Mouse (Mus musculus): ENCODE data around the gene Cdiptos.

Cdiptos gene

DNA sequence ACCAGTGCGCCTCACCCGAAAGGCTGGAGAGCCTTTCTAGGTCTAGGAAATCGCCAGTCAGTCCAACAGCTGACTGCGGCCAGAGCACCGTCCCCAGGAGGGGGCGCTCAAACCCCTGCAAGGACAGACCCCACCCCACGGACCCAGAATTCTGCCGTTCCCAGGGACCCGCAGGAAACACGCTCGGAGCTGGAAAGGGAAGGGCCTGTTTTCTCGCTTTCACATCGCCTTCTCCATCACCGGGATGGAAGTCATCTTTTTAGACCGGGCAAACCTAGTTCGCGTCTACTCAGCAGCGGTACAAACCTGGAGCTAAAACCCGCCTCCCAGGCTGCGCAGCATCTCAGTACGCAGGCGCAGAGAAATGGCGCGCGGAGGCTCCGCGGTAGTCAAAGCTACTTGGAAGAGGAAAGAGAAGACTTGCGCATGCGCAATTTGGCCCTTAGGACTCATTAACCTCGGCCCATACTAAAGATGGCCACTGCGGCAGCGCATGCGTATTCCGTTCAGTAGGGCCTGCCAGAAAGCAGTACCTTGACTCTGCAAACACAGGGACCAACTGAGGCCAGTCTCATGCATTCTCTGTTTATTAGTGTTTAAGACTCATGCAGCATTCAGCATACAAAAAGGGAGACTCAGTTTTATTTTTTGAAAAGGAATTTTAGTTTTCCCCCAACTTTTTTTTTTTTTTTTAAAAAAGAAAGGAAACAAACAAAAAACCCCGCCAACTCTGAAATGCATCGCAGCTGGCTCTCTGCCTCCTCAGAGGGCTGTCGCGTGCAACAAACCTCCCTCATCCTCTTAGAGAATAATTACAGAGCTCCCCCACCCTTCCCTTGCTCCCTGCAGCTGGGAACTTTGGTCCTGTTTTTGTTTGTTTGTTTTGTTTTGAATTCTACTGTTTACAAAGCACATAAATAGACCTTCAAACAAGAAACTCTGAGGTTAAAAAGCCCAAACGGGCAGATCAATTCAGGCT lies 41.4 kb upstream of the Cdiptos start, which contains the start of gene Pagr1a:
Pagr1a (minus strand) TSS at position 382 of the 979 bp plus-strand sequence.
- ChIA-PET CTCF (interaction anchor here (0.6 to 3.0 kb wide), 46 partner anchors 8 to 589 kb away, joined by 3 to 44 read pairs (median 4); partner anchors contain the start of genes Maz (in 4 of the 4), Kif22 (in 2 of the 4), AI467606 (in 1 of the 4) and Sh2b1 (in 1 of the 4)), POLR2A (interaction anchor here (0.6 to 13.6 kb wide), 78 partner anchors 7 to 1561 kb away, joined by 3 to 280 read pairs (median 4); partner anchors contain the start of genes Maz (in 4 of the 4), Kif22 (in 3 of the 4), Hirip3 (in 2 of the 4) and Ino80e (in 2 of the 4))

DNA sequence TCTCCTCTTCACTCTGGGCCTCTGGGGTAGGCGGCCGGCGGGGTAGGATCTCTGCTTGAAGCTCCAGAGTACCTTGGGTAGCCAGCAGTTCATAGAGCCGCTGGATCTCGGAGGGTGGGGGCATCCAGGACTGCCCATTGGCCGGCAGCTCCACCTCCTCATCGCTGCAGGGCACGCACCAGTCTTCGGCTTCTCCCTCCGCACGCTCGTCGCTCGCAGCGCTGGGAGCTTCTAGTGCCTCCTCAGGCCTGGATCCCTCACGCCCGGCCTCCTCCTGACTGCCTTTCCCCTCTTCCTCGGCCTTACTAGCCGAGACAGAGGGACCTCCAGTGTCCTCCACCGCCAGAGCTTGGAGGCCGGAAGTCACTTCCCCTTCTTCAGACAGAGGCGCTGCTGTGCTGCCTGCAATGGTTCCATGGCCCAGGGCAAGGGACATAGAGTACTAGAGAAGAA lies 40.6 kb upstream of the Cdiptos start:
- ChIA-PET POLR2A (interaction anchor here (0.6 to 13.6 kb wide), 62 partner anchors 8 to 721 kb away, joined by 3 to 280 read pairs (median 5); partner anchors contain the start of genes Maz (in 4 of the 4), Kif22 (in 3 of the 4), Asphd1 (in 2 of the 4) and Hirip3 (in 2 of the 4)), CTCF (interaction anchor here (0.6 to 3.0 kb wide), 34 partner anchors 8 to 542 kb away, joined by 3 to 44 read pairs (median 4); partner anchors contain the start of genes Maz (in 3 of the 4), Kif22 (in 2 of the 4), AI467606 (in 1 of the 4) and Sh2b1 (in 1 of the 4))

DNA sequence TGATC lies 40.4 kb upstream of the Cdiptos start, which contains the start of gene Pagr1b:
Pagr1b (minus strand) TSS at position 4 of the 5 bp plus-strand sequence.
- POLR2A ChIA-PET = interaction anchor here (1.0 to 13.6 kb wide), 29 partner anchors 8 to 514 kb away, joined by 3 to 280 read pairs (median 7); partner anchors contain the start of genes Maz (in 4 of the 4), 4930451I11Rik (in 1 of the 4), Asphd1 (in 1 of the 4) and Fam57b (in 1 of the 4)
- CTCF ChIA-PET = interaction anchor here (0.6 to 3.0 kb wide), 17 partner anchors 8 to 131 kb away, joined by 3 to 44 read pairs (median 6); partner anchors contain the start of genes Maz (in 2 of the 4), AI467606 (in 1 of the 4) and Kif22 (in 1 of the 4)

- CTCF ChIA-PET = interaction anchor here (0.6 to 3.0 kb wide), 17 partner anchors 7 to 131 kb away, joined by 3 to 44 read pairs (median 6); partner anchors contain the start of genes Maz (in 2 of the 4), AI467606 (in 1 of the 4) and Kif22 (in 1 of the 4)
- POLR2A ChIA-PET = interaction anchor here (0.5 to 13.6 kb wide), 33 partner anchors 8 to 514 kb away, joined by 3 to 280 read pairs (median 6); partner anchors contain the start of genes Maz (in 4 of the 4), 4930451I11Rik (in 1 of the 4), Asphd1 (in 1 of the 4) and Fam57b (in 1 of the 4)
Measured at GRCm38 (mm10) chr7:127016081-127016480, 40.2 kb upstream of the Cdiptos start.

DNA sequence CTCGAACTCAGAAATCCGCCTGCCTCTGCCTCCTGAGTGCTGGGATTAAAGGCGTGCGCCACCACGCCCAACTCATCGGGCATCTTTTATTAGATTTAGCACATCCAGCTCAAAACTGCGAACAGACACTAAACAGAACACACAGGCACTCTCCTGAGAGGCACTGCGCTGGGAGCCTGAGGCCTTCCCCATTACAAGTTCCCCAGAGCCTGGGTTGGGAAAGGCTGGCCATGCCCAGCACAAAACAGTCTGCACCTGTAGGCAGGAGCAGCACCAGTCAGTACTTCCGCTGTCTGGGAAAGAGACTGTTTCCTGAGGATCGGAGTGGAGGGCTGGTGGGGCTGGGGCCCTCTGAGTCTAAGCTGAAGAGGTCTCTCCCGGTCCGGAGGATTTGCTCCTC lies 39.1 kb upstream of the Cdiptos start:
- ChIA-PET CTCF (interaction anchor here in 2 of 4 experiments (1.1 to 3.0 kb wide), 2 partner anchors 11 to 215 kb away, joined by 3 to 44 read pairs; partner anchors contain the start of gene Maz (in 1 of the 2)), POLR2A (interaction anchor here (0.6 to 13.6 kb wide), 33 partner anchors 7 to 450 kb away, joined by 3 to 280 read pairs (median 5); partner anchors contain the start of genes Maz (in 3 of the 4), Taok2 (in 2 of the 4), AI467606 (in 1 of the 4) and Cdiptos (in 1 of the 4))

DNA sequence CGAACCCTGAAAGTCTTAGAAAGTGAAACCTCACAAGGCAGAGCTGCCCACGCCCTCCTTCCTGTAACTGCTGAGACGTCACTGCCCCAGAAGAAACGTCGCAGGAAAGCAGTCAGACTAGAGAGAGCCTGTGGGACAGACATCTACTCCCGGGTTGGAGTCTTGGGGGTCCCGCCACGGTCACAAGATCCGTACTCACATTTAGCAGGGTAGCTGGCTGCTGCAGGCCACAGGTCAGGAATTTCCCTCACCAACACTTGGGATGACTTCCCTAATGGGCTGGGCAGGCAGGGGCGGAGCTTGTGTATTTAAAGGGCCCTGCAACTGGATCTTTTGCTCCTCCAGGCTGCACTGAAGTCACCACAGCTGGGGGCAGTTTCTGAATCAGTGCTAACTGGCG lies 38.4 kb upstream of the Cdiptos start, which contains the start of gene Mvp:
Mvp (minus strand) TSS at position 302 of the 400 bp plus-strand sequence.
- CTCF ChIA-PET = interaction anchor here in 2 of 4 experiments (0.7 to 1.1 kb wide), 4 partner anchors 25 to 215 kb away, joined by 3 to 7 read pairs (median 4); no protein-coding TSS in a partner anchor
- POLR2A ChIA-PET = interaction anchor here (0.7 to 13.6 kb wide), 33 partner anchors 8 to 449 kb away, joined by 3 to 280 read pairs (median 5); partner anchors contain the start of genes Maz (in 3 of the 4), Taok2 (in 2 of the 4), AI467606 (in 1 of the 4) and Cdiptos (in 1 of the 4)

DNA sequence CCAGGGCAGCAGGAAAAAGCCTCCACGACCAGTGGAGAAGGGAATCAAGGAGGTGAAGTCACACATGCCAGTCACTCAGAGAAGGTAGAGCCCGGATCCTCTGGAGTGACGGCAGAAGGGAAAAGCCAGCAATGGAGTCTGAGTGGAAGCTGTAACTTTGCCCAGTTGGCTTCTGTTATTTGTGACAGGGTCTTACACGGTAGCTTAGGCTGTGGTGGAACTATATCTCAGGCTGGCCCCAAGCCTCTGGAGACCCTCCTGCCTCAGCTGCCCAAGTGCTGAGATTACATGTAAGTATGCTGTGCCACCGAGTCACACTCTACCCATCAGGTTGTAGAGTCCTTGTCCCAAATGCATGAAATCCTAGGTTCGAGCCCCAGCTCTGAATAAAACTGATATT lies 37.5 kb upstream of the Cdiptos start:
- ChIA-PET POLR2A (interaction anchor here (0.7 to 13.6 kb wide), 17 partner anchors 7 to 214 kb away, joined by 3 to 280 read pairs (median 6); partner anchors contain the start of genes Maz (in 4 of the 4), Cdiptos (in 1 of the 4), Kif22 (in 1 of the 4) and Prrt2 (in 1 of the 4)), CTCF (interaction anchor here in 2 of 4 experiments (0.6 to 1.1 kb wide), 2 partner anchors 168 to 615 kb away, joined by 4 to 18 read pairs; no protein-coding TSS in a partner anchor)

GRCm38 (mm10) chr7:127012845-127013244 lies 36.9 kb upstream of the Cdiptos start:
- CTCF ChIA-PET = interaction anchor here in 3 of 4 experiments (0.5 to 1.1 kb wide), 3 partner anchors 159 to 615 kb away, joined by 3 to 18 read pairs (median 4); no protein-coding TSS in a partner anchor
- POLR2A ChIA-PET = interaction anchor here (0.8 to 13.6 kb wide), 16 partner anchors 7 to 213 kb away, joined by 3 to 280 read pairs (median 6); partner anchors contain the start of genes Maz (in 3 of the 4), Cdiptos (in 1 of the 4), Kif22 (in 1 of the 4) and Prrt2 (in 1 of the 4)

- POLR2A ChIA-PET = interaction anchor here (0.6 to 13.6 kb wide), 14 partner anchors 9 to 1541 kb away, joined by 3 to 280 read pairs (median 6); partner anchors contain the start of genes Maz (in 3 of the 4), Kif22 (in 2 of the 4), Prrt2 (in 2 of the 4) and Cdiptos (in 1 of the 4)
- CTCF ChIA-PET = interaction anchor here in 2 of 4 experiments (0.5 to 1.3 kb wide), 3 partner anchors 106 to 169 kb away, joined by 3 to 4 read pairs (median 3); no protein-coding TSS in a partner anchor
Measured at GRCm38 (mm10) chr7:127012374-127012773, 36.5 kb upstream of the Cdiptos start.

DNA sequence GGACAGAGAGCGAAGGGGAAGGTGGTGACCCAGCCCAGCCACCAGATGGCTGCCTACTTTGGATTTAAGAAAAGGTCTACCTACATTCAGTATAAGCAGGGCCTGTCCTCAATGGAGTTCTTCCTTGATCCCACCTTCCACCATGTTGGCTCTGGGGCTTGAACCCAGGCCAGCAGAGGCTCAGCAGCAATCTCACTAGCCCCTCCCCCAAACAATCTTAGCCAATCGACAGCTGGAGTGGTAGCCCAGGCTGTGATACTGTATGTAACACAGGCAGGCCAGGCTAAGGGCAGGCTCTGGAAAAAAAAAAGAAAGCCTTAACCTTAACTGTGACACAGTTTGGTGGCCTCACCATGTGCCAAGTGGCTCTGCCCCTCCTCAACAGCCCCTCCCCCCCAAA lies 35.8 kb upstream of the Cdiptos start:
- ChIA-PET POLR2A (interaction anchor here in 3 of 4 experiments (0.6 to 13.6 kb wide), 13 partner anchors 10 to 1542 kb away, joined by 3 to 280 read pairs (median 4); partner anchors contain the start of genes Kif22 (in 2 of the 3), Maz (in 2 of the 3), Prrt2 (in 2 of the 3) and Gm42742 (in 1 of the 3)), CTCF (interaction anchor here in 1 of 4 experiments (1.3 kb wide), 1 partner anchor 106 kb away, joined by 3 read pairs; no protein-coding TSS in a partner anchor)

GRCm38 (mm10) chr7:127011051-127011450 lies 35.2 kb upstream of the Cdiptos start:
- CTCF ChIA-PET = interaction anchor here in 1 of 4 experiments (1.3 kb wide), 1 partner anchor 107 kb away, joined by 3 read pairs; no protein-coding TSS in a partner anchor
- POLR2A ChIA-PET = interaction anchor here in 3 of 4 experiments (0.6 to 13.6 kb wide), 11 partner anchors 10 to 218 kb away, joined by 3 to 280 read pairs (median 4); partner anchors contain the start of genes Maz (in 2 of the 3), Prrt2 (in 2 of the 3), Gm42742 (in 1 of the 3) and Taok2 (in 1 of the 3)

DNA sequence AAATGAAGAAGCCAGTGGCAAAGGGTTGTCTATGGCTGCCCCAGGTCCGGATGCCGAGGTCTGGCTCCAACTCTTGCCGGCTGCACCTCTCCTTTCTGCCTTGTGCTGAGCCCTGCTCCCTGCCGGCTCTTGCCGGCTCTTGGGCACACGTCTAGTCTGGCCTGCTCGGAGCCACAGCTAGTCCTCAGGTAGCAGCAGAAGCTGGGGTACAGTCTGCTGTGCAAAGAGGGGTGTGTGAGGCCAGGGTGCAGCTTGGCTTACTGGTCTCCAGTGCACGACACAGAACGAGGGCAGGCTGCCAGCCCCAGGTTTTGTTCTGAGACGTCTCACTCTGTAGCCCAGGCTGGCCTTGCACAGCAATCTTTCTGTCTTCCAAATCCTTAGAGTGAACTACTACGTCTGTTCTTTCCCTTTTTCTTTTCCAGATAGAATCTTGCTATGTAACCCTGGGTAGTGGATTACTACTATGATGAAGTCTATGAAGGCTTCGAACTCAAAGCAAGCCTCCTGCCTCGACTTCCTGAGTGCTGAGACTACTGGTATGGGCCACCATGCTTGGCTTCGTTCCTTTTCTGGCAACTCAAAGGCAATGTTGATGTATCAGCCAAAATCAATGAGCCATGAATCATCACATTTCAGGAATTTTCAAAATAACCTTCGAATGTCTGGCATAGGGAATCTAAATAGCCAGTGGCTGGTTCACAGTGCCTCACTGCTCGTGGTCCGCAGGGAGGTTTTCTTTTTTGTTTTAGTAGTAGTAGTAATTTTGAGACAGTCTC lies 33.6 kb upstream of the Cdiptos start:
- ChIA-PET CTCF (interaction anchor here in 2 of 4 experiments (0.7 to 1.3 kb wide), 4 partner anchors 7 to 95 kb away, joined by 3 to 6 read pairs (median 3); partner anchors contain the start of genes Gm42742 (in 1 of the 2), Pagr1b (in 1 of the 2) and Prrt2 (in 1 of the 2)), POLR2A (interaction anchor here in 3 of 4 experiments (0.5 to 13.6 kb wide), 13 partner anchors 8 to 232 kb away, joined by 3 to 280 read pairs (median 4); partner anchors contain the start of genes Maz (in 2 of the 3), Pagr1a (in 2 of the 3), Prrt2 (in 2 of the 3) and Gm42742 (in 1 of the 3))

GRCm38 (mm10) chr7:127008239-127009019 lies 32.5 kb upstream of the Cdiptos start:
- ChIA-PET CTCF (interaction anchor here in 2 of 4 experiments (0.7 to 1.9 kb wide), 6 partner anchors 8 to 96 kb away, joined by 3 to 7 read pairs (median 4); partner anchors contain the start of genes Pagr1a (in 2 of the 2), Gm42742 (in 1 of the 2), Pagr1b (in 1 of the 2) and Prrt2 (in 1 of the 2)), POLR2A (interaction anchor here in 3 of 4 experiments (0.7 to 13.6 kb wide), 16 partner anchors 8 to 209 kb away, joined by 3 to 280 read pairs (median 4); partner anchors contain the start of genes Pagr1a (in 3 of the 3), Maz (in 2 of the 3), Pagr1b (in 2 of the 3) and Hirip3 (in 1 of the 3))

GRCm38 (mm10) chr7:127007313-127008024 lies 31.6 kb upstream of the Cdiptos start:
- CTCF ChIA-PET = interaction anchor here in 2 of 4 experiments (0.6 to 1.9 kb wide), 3 partner anchors 9 to 83 kb away, joined by 3 to 7 read pairs (median 4); partner anchors contain the start of genes Pagr1a (in 2 of the 2) and Pagr1b (in 1 of the 2)
- POLR2A ChIA-PET = interaction anchor here in 3 of 4 experiments (0.7 to 13.6 kb wide), 12 partner anchors 9 to 175 kb away, joined by 3 to 280 read pairs (median 4); partner anchors contain the start of genes Maz (in 3 of the 3), Pagr1a (in 2 of the 3), Pagr1b (in 2 of the 3) and Prrt2 (in 1 of the 3)

All from embryonic stem cell, embryonic (primary cell).